Mouse (Mus musculus) left cerebral cortex, adult 8-10 months (tissue): ENCODE data around the gene Zfp764. TPM values are rescaled to one million over a fixed set of nuclear protein-coding genes. Genes with fewer than 3 reads are reported as not detected.

Source experiments
- total RNA-seq, 4 experiments: library from RNA; stranded (reverse); gene quantifications; 2 replicates each; pipeline ENCODE4 v1.2.4; 2022

Gene Zfp764
- total RNA-seq, 4 experiments from 2014 or later: 6.1 to 6.7 (median 6.6) TPM

Other genes starting within 250 kb of the Zfp764 start
- 100 to 1,000 TPM in 2 of 4 experiments, 10 to 100 TPM in 2; 89.7 to 111 (median 98.2) TPM for gene Cd2bp2, start 210.8 kb downstream of the Zfp764 start, total RNA-seq
- 100 to 1,000 TPM in 2 of 4 experiments, 10 to 100 TPM in 2; 89.4 to 105 (median 96.9) TPM for gene Tbc1d10b, start 198.4 kb downstream of the Zfp764 start, total RNA-seq
- gene Mylpf, start 197.9 kb downstream of the Zfp764 start, total RNA-seq: 10 to 100 TPM in 2 of 4 experiments, 1 to 10 TPM in 2; 1.9 to 21.6 (median 9.2) TPM
- gene Zfp553, start 173.8 kb downstream of the Zfp764 start, total RNA-seq: 10 to 100 TPM; 18.2 to 21.2 (median 21.0) TPM
- 1 to 10 TPM; 3.1 to 7.1 (median 5.4) TPM for gene Sept1, start 173.7 kb downstream of the Zfp764 start, total RNA-seq
- gene Zfp771, start 162.5 kb downstream of the Zfp764 start, total RNA-seq: 10 to 100 TPM; 49.5 to 55.5 (median 53.6) TPM
- 10 to 100 TPM; 24.3 to 28.3 (median 26.0) TPM for gene Dctpp1, start 146.1 kb downstream of the Zfp764 start, total RNA-seq
- gene Sephs2, start 132.8 kb downstream of the Zfp764 start, total RNA-seq: 10 to 100 TPM; 36.1 to 40.8 (median 38.1) TPM
- under 1 TPM; 0.44 to 0.91 (median 0.83) TPM for gene Itgal, start 110.6 kb downstream of the Zfp764 start, total RNA-seq
- 10 to 100 TPM; 14.1 to 15.7 (median 15.2) TPM for gene Zfp768, start 61.2 kb downstream of the Zfp764 start, total RNA-seq
- 1 to 10 TPM; 6.6 to 8.8 (median 8.1) TPM for gene Zfp747, start 30.8 kb downstream of the Zfp764 start, total RNA-seq
- gene 9130019O22Rik, start 19.7 kb downstream of the Zfp764 start, total RNA-seq: 1 to 10 TPM; 3.1 to 5.3 (median 4.2) TPM
- gene E430018J23Rik, start 13.2 kb downstream of the Zfp764 start, total RNA-seq: 10 to 100 TPM in 1 of 4 experiments, 1 to 10 TPM in 3; 6.5 to 10.3 (median 8.0) TPM
- gene Zfp688, start 15.2 kb upstream of the Zfp764 start, total RNA-seq: 10 to 100 TPM; 13.3 to 18.0 (median 16.5) TPM
- 1 to 10 TPM; 5.1 to 6.1 (median 5.9) TPM for gene Zfp689, start 42.3 kb upstream of the Zfp764 start, total RNA-seq
- gene Prr14, start 52.8 kb upstream of the Zfp764 start, total RNA-seq: 10 to 100 TPM; 29.6 to 35.2 (median 30.4) TPM
- 10 to 100 TPM; 47.1 to 55.2 (median 51.7) TPM for gene Fbrs, start 72.4 kb upstream of the Zfp764 start, total RNA-seq
- gene Srcap, start 105.2 kb upstream of the Zfp764 start, total RNA-seq: 100 to 1,000 TPM; 112 to 117 (median 115) TPM
- gene Gm42715, start 112.8 kb upstream of the Zfp764 start, total RNA-seq: 10 to 100 TPM; 11.1 to 12.3 (median 11.5) TPM
- 1 to 10 TPM in 2 of 4 experiments, under 1 TPM in 1, not detected in 1; 1.00 to 1.3 (median 1.0) TPM for gene Tmem265, start 154.6 kb upstream of the Zfp764 start, total RNA-seq
- gene Phkg2, start 166.5 kb upstream of the Zfp764 start, total RNA-seq: 10 to 100 TPM; 74.2 to 85.4 (median 81.9) TPM
- gene Ccdc189, start 181.8 kb upstream of the Zfp764 start, total RNA-seq: 10 to 100 TPM in 2 of 4 experiments, 1 to 10 TPM in 2; 7.4 to 10.5 (median 10.0) TPM
- gene Rnf40, start 181.9 kb upstream of the Zfp764 start, total RNA-seq: 10 to 100 TPM; 57.1 to 68.5 (median 67.5) TPM
- 10 to 100 TPM; 19.3 to 29.3 (median 21.9) TPM for gene Zfp629, start 209.0 kb upstream of the Zfp764 start, total RNA-seq